8 mouse cellular contexts compared by ENCODE assay signal in the genomic region with DNA sequence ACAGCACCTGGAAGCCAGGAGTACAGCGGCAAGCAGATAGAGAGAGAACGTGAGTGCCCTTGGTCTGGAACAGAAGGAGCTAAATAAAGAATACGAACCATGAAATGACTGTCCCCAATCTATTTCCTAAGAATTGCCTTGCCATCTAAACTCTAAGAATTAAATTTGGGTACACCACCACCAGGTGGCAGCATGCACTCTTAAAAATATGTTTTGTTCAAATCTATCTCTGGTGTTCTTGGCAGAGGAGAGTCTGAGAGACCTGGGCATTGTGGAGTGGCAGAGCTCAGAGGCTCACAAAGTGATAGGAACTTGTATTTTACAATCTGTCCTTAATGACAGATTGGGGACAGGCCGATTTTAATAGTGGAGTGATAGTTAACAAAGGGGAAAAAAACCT.
DNase-seq lines count a peak whose midpoint lies in the region; ATAC-seq lines count a peak whose summit lies in the region.

No protein-coding gene starts in this region.

- peaks cover 6% of the 10 kb centered on the region; the same call in 1 of the 2 replicates for H3K4me1 ChIP-seq in forebrain, embryonic 10.5 days
- H3K4me1 ChIP-seq in forebrain, embryonic 12.5 days: peaks cover 4% of the 10 kb centered on the region; the same call in 1 of the 2 replicates
- no peaks in the 10 kb centered on the region for H3K4me1 ChIP-seq in forebrain, embryonic 14.5 days (ENCODE audit: control insufficient read depth, insufficient read depth, low read length)

- H3K36me3 ChIP-seq in forebrain, embryonic 10.5 days (replicated peaks): no peaks in the 10 kb centered on the region
- H3K36me3 ChIP-seq in forebrain, embryonic 12.5 days (replicated peaks): no peaks in the 10 kb centered on the region
- H3K36me3 ChIP-seq in forebrain, embryonic 14.5 days (ENCODE audit: control insufficient read depth, insufficient read depth, low read length): no peaks in the 10 kb centered on the region

- 61% methylated on average over 4 of the region's 4 CpGs for WGBS in forebrain, embryonic 10.5 days
- 53% methylated on average over 4 of the region's 4 CpGs for WGBS in forebrain, embryonic 12.5 days
- WGBS in forebrain, embryonic 14.5 days: 58% methylated on average over 4 of the region's 4 CpGs
- WGBS in large intestine, adult 2 months: 28% methylated on average over 4 of the region's 4 CpGs

- H3K9me3 ChIP-seq in forebrain, embryonic 10.5 days: no peaks in the 10 kb centered on the region
- H3K9me3 ChIP-seq in forebrain, embryonic 12.5 days: no peaks in the 10 kb centered on the region
- no peaks in the 10 kb centered on the region for H3K9me3 ChIP-seq in forebrain, embryonic 14.5 days (replicated peaks; ENCODE audit: control insufficient read depth, low read length)

- no peak for ATAC-seq in forebrain, embryonic 12.5 days (ENCODE audit: low FRiP score)
- peak; percentile 57 for ATAC-seq in forebrain, embryonic 14.5 days

- H3K27ac ChIP-seq in forebrain, embryonic 10.5 days: no peak overlapping the region
- H3K27ac ChIP-seq in forebrain, embryonic 12.5 days: no peak overlapping the region
- H3K27ac ChIP-seq in forebrain, embryonic 14.5 days (ENCODE audit: low read depth, low read length): no peak overlapping the region

- no peak overlapping the region for H3K4me3 ChIP-seq in forebrain, embryonic 10.5 days
- H3K4me3 ChIP-seq in forebrain, embryonic 12.5 days (replicated peaks): no peak overlapping the region
- H3K4me3 ChIP-seq in forebrain, embryonic 14.5 days (ENCODE audit: low read depth, low read length): no peak overlapping the region

- DNase-seq in forebrain, embryonic 10.5 days (ENCODE audit: extremely low spot score, low spot score): peak; percentile 51
- DNase-seq in urinary bladder, postnatal 25 days (ENCODE audit: low spot score): peak; percentile 62
- DNase-seq in urinary bladder, postnatal 4 days (ENCODE audit: low spot score in 2 of 2): no peak
- peak; percentile 91 for DNase-seq in forebrain, embryonic 14.5 days (ENCODE audit: low spot score)
- peak; percentile 44 for DNase-seq in large intestine, adult 2 months (ENCODE audit: low read depth, low spot score)
- peak; percentile 26 to 60 for DNase-seq in lung, adult 18-20 months
- DNase-seq in right cerebral cortex, postnatal 10 days (ENCODE audit: low spot score in 2 of 2): peak; percentile 60 to 78

- H3K9ac ChIP-seq in forebrain, embryonic 12.5 days: no peak overlapping the region
- no peak overlapping the region for H3K9ac ChIP-seq in forebrain, embryonic 14.5 days (ENCODE audit: low read length)

- no peaks in the 10 kb centered on the region for H3K27me3 ChIP-seq in forebrain, embryonic 10.5 days (ENCODE audit: poor library complexity, severe bottlenecking)
- H3K27me3 ChIP-seq in forebrain, embryonic 12.5 days: peaks cover 9% of the 10 kb centered on the region; the same call in 1 of the 2 replicates
- no peaks in the 10 kb centered on the region for H3K27me3 ChIP-seq in forebrain, embryonic 14.5 days (replicated peaks; ENCODE audit: control insufficient read depth, insufficient read depth, low read length)

- H3K4me2 ChIP-seq in forebrain, embryonic 12.5 days: no peak overlapping the region
- H3K4me2 ChIP-seq in forebrain, embryonic 14.5 days (ENCODE audit: low read length): no peak overlapping the region

Comparison
In these comparisons a context has a peak if more than half of its experiments do, and no peak if none do; other contexts are left out.
1. DNase-seq: peak in forebrain, embryonic 10.5 days (single experiment), urinary bladder, postnatal 25 days (single experiment), forebrain, embryonic 14.5 days (single experiment), large intestine, adult 2 months (single experiment), lung, adult 18-20 months (2 of 2) and right cerebral cortex, postnatal 10 days (2 of 2); none in urinary bladder, postnatal 4 days (0 of 2).